Mouse (Mus musculus) ES-Bruce4 (cell line): Measurements from ENCODE around the gene Tdrd9.

Experiments used
- CTCF ChIP-seq: IDR thresholded peaks from one replicate; pipeline ENCODE4 v1.8.1; 2011; ENCODE audit warnings: low read depth, low read length
- EP300 ChIP-seq: IDR thresholded peaks from 2 replicates; pipeline ENCODE4 v1.6.1; 2011; ENCODE audit warnings: low read depth, low read length; ENCODE audit not compliant: insufficient read depth
- POLR2A ChIP-seq: IDR thresholded peaks from one replicate; pipeline ENCODE4 v1.8.1; 2011; ENCODE audit warnings: low read length; ENCODE audit not compliant: insufficient read depth

GRCm38 (mm10) chr12:112033409-112033975 is 62.1 kb downstream of the Tdrd9 start:
- TF ChIP-seq CTCF: no peak
- TF ChIP-seq POLR2A: no peak
- no peak for TF ChIP-seq EP300
